Mouse (Mus musculus) lung, postnatal 0 days (tissue): ENCODE data around the gene Meox1.

Experiments
- CTCF ChIP-seq: IDR thresholded peaks from 2 replicates; pipeline ENCODE4 v1.5.1; 2016; ENCODE audit warnings: antibody characterized with exemption, mild to moderate bottlenecking
- EP300 ChIP-seq: IDR thresholded peaks from 2 replicates; pipeline ENCODE4 v1.6.1; 2016; ENCODE audit warnings: antibody characterized with exemption, mild to moderate bottlenecking, control low read depth

DNA sequence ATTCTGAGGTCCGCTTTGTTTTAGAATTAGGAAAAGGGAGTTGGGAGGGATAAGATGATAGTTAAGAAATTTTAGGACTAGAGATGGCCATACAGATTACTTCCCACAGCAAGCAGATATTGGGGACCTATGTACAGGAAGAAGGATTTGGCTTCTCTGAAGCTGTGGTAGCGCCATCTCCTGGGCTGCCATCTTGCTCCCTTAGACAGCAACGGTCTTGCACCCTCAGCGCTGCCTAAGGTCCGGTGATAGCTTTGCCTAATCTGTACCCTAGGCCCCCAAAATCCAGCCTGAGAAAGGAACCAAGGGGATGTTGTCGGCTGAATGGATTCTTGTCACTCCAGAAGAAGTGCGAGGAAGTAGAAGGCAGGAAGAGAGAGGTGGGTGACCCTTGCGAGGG lies 19.4 kb upstream of the Meox1 start:
- TF ChIP-seq CTCF (peak; percentile 37), EP300 (no peak)
